Mouse (Mus musculus) bone marrow macrophage, adult 2 months (primary cell): ENCODE data around the gene Itpk1.

Experiments
- CTCF ChIP-seq: IDR thresholded peaks from 2 replicates; pipeline ENCODE4 v1.5.1; 2012; ENCODE audit warnings: low read depth, mild to moderate bottlenecking, low read length, moderate library complexity
- POLR2A ChIP-seq: IDR thresholded peaks from 2 replicates; pipeline ENCODE4 v1.6.1; 2012; ENCODE audit warnings: mild to moderate bottlenecking, low read depth, low read length, borderline replicate concordance

DNA sequence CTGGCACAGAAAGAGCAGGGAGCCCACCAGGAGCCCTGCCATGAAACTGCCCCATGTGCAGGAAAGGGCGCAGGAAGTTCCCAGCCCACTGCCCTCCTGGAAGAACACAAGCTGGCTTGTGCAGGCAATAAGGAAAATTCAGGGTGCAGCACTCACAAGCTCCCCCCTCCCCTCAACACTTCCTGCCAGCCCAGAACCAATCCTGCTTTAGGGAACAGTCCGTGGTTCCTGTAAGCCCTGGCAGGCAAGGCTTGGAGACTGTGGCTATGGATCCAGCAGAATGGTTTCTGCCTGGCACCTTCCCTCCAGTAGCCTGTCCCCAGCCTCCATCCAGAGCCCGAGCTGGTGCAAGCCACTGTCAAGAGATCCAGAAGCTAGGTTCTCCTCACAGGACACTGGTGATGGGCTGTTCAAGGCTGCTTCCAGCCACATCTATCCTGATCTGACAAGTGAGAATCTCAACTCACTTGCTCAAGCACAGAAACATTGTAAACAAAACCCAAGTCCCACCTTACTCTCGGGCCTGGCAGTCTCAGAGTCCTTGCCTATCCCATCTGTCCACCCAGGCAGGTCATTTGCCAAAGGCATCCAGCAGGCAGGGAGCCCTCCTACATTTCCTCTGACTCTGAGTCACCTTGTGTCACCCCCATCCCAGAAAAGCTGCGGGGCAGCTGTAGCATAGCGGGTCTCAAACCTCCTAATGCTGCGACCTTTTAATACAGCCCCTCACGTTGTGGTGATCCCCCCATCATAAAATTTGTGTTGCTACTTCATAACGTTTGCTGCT, 102.3 kb downstream of the Itpk1 start:
- no peak for TF ChIP-seq CTCF
- TF ChIP-seq POLR2A = no peak
